Mouse (Mus musculus) kidney, adult 11 months (tissue): ENCODE measurements around the gene Stac3.

Source experiments
- DNase-seq: peaks from one replicate; pipeline ENCODE4 v3.0.0; 2022

Stac3 gene

DNA sequence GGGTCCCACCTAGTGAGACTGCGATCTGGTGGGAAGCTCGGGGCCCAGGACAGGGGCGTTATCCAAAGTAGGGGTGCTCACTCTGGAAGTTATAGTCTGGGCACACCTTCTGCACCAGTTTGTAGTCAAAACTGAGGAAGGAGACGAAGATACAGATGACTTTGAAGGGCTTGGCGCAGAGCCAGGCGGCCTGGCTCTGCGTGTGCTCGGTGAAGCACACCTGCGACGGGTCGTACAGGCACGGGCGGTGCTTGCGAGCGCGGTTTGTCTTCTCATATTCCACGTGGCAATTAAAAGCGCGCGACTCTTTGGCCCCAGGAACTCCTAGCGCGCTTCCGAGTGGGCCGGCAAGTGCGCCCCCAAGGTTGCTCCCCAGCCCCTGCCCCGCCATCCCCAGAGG, 24.6 kb downstream of the Stac3 start:
- no peak for DNase-seq

DNA sequence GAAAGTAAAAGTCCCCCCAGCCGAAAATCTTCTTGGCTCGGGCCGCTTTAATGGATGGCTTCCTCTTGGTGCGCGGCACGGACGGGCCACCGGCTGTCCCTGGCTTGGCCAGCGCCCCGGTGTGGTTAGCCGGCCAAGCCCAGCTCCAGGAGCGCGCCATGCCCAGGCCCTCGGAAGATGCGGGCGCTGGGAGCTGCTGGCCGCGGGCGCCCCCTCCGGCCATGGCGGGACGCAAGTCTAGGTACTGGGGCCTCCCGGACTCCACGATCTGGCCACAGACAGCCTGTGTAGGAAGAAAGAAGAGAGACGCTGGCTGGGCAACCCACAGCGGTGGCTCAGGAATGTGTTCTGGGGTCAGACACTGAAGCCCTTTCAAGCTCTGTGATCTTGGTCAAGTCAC, 25.2 kb downstream of the Stac3 start:
- peak; percentile 59 for DNase-seq

DNA sequence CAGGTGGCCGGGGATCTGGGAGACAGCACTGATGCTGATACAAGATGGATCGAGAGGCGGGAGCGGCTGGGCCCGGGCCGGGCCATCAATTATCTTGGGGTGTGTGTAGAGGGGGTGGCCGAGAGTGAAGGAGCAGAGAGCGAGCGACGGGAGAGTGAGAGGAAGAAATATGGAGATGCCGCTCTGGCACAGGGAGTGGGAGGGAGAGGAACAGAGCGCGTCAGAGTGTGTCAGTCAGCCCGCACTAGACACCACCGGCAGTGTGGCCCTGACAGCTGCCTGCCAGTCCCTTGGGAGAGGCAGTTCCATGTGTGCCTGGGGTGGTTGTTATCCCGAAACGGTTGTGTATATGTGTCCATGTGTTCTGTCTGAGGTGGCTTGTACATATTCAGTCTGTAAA, 26.0 kb downstream of the Stac3 start:
- DNase-seq = no peak

DNA sequence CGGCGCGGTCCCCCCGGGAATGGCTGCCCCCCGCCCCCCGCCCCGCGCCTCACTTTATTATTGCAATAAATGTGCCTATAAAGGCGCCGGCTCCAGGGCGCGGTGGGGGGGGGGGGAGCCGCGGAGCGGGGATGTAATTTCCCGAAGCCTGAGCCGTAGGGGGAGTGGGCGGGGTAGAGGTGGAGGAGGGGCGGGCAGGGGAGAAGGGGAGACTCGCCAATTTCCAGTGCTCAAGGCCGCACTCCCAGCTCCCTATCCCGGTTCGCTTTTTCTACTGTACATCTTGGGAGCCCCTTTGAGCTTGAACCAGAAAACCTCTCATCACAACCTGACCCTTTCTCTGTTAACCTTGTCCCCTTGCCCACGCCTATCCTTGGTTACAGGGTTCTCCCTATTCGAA, 29.5 kb downstream of the Stac3 start:
- no peak for DNase-seq

DNA sequence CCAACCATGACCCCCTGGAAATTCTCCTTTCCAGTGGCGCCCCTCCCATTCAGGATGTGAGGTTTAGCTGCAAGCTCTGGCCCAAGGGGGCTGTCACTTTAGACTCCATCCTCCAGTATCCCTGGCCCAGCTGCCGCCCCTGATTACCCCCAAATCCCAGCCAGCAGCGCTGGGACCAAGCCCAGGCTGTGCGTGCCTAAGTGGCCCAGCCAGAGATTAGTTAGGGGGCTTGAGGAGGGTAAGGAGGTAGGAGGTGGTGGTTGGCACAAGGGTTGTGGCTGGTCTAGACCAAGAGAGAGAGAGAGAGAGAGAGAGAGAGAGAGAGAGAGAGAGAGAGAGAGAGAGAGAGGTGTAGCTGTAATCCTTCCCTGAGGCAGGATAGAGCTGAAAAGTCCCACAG, 30.1 kb downstream of the Stac3 start:
- no peak for DNase-seq

DNA sequence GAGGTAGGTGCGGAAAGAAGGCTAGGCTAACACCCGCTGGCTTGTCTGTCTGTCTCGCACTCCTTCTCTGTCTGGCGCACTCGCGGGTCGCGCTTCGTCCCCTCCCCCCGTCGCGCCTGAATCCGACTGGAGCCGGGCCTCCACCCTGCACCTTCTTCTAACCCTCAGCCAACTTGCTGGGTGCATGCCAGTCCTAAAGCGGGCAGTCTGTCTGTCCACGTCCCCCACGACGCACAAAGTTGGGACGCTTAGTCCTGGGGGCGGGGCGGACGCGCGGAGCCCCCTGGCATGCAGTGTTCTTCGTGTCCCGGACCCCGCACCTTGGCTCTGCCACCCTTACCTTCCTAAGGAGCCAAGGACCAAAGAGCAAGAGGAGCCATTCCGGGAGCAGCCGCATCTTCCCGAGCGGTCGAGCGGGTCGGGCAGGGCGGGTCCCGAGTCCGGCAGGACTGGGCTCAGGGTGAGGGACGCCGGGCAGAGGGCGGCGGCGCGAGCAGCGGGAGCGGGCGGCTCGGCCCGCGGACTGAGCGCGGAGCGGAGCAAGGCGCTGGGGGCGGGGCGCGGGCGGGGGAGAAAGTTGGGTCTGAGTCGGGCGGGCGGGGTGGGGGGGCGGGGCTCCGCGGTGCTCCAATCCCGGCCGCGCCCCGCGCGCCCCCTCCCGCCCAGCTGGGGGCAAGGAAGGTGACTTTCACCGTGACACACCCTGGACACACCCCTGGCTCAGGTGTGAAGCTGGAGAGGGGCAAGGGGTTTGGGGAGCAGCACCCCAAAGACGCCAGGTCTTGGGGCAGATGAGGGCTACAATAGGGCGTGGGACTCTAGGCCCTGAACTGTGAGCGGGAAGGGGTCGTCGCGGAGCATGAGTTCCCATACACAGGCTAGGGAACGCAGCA, 32.8 kb downstream of the Stac3 start, which contains the start of gene Nxph4:
Gene Nxph4 (minus strand): TSS at position 524 of the 893 bp plus-strand sequence.
- peak; percentile 42 for DNase-seq

DNA sequence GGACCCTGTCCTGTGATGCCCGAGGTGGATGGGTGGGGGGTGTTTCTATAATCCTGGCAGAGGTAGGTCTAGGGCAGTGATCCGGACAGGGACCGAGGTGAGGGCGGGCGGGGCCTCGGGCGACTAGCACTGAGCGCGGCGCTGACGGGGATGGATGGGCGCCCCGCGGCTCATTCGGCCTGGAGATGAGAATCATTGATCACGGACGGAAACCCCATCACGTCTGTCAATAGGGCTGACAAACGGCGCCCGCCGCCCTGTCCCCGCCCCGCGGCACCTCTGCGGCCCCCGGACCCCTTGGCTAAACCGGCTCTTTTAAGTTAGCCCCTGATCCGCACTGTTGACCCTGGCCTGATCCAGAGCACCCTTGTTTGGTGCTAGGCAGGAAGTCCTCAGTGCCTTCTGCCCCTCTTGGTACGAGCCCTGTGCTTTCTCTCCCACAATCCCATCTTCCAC, 33.5 kb downstream of the Stac3 start:
- no peak for DNase-seq

DNA sequence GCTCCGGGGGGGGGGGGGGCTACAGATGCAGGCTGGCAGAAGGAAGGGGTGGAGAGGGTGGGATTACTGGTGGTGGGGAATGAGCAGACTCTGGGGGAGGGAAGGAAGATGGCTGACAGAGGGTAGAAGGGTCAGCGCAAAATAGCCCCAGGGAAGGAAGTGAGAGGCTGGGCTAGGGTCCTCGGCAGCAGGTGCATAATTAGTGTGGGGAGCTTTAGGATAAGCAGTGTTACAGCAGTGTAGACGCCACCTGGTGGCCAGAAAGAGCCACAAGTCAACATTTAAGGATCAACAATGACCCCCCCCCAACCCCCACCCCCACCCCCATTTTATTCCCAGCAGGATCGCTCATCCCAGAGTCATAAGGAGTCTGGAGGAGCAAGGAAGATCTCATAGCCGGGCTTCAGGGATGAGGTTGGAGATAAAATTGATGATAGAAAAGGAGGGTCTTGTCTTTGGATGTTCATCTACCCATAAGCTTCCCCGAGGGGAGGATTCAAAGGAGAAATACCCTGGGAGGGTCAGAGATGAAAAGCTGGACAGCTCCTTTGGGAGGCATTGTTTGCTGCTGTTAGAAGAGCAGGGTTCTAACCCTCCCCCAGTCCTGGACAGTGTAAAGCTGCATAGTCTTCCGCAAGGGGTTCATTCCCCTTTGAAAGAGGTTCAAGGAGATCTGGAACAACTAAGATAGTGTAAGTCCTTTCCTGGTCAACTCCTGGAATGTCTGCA, 35.3 kb downstream of the Stac3 start:
- DNase-seq = no peak

DNA sequence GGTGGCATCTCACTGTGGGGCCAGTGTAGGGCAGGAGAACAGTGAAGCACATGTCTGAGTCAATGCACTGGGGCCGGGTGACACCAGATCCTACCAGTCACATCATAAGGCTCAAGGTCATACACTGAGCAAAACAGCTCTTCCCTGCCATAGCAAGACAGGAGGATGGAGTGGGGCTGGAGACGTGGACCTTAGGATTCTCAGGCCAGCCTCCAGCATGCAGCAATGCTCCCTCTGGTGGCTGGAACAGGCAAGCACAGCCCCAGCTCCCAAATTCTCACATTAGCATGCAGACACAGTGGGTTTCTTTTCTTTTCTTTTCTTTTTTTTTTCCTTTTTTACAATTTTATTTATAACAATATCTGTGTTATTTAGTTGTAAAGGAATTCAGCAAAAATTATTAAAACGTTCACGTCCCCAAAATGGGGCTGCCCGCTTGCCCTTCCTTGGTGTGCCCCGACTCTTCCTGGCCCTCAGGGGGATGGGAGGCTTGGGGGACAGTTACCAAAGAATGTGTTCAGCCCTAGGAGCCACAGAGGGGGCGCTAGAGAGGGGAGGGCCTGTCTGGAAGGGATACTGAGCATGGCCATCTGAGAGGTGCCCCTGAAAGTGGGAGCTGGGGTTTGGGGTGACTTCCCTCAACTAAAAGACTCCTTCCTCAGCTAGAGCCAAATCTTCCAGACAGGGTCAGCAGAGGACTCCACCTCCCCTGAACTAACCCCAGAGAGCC, 36.5 kb downstream of the Stac3 start:
- peak; percentile 76 for DNase-seq

DNA sequence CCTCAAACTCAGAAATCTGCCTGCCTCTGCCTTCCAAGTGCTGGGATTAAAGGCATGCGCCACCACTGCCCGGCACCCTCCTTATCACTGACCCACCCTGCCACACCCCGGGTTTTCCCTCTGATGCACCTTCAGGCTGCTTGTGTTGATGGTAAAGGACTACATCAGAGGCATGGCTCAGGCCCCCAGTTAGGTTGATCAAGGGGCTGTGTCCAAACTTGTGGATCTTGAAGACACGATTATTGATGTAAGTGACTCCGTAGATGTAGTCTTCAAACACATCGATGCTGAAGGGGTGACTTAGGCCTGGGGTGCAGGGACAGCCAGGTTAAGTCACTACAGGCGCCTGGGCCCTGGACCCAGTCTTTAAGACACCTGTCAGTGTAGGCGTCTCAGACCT, 40.0 kb downstream of the Stac3 start:
- no peak for DNase-seq

DNA sequence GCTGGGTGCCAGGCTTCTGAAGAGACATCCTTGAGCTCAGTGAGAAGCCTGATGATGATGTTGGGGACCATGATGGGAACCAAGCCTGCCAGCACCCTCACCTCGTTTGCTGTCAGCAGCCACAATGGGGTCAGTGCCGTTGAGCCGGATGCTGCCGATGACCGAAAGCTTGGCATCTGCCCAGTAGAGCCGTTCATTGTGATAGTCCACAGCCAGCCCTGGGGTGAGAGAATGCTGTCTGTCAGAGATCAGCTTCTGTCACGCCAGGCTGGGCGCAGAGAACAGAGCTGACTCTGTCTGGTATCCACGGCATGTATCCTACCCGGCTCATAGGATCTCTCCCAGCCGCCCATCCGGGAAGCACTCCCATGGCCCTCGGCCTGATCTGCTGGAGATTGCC, 40.6 kb downstream of the Stac3 start:
- no peak for DNase-seq

DNA sequence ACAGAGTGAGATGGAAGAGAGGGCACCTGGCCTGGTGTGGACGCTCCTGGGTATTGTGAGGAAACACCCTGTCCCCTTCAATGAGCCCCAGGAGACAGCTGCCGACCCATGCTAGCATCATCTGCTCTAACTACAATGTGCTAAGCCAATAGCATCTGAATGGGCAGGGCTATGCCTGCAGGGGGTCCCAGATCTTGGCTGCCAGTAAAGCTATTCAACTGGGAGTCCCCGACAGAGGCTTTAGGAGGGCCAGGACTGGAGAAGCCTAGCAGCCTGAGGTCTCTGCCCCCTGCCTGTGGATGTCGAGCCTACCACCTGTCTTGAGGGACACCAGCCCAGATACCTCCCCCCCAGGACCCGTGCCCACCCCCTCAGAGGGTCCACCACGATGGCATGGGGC, 41.2 kb downstream of the Stac3 start:
- DNase-seq = no peak

DNA sequence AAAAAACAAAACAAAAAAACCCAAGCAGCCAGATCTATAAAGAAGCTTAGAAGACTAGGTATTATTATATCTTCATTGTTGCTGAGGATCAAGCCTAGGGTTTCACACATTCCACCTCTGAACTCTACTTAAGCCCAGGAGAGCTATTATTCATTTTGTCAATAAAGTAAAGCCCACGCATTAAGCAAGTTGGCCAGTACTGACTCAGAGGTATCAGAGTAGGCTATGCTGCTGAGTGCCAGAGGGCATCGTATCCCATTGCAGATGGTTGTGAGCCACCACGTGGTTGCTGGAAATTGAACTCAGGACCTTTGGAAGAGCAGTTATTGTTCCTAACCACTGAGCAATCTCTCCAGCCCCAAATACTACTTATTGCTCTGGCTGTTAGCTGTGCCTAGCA, 42.4 kb downstream of the Stac3 start:
- no peak for DNase-seq

DNA sequence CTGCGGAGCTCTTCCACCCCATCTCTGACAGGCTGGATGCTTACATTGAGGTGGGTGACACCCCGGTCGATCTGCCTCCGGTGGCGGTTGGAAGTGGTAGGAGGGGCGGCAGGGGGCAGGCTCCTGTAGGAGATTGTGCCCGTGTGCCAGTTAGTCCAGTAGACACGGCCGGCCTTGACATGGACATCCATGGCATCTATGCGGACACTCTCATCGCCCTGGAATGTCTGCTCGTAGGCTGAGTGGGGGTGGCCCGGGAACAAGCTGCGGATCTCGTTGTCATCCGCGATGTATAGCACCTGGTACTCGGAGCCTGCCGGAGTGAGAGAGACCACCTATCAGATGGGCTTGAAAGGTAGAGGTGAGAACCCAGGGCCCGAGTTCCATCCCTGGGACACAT, 42.9 kb downstream of the Stac3 start:
- DNase-seq = no peak

DNA sequence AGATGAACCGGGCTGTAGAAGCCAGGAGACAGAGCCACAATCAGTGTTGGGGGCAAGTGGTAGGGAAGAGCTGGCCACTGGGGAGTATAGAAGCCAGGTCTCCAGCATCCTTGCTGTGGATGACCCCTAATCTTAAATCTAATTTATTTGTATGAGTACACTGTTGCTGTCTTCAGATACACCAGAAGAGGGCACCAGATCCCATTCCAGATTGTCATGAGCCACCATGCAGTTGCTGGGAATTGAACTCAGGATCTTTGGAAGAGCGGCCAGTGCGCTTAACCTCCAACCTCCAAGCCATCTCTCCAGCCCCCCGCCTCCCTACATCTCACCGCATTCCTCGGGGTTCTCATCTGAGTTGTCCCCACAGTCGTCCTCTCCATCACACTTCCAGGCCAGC, 45.0 kb downstream of the Stac3 start:
- no peak for DNase-seq

DNA sequence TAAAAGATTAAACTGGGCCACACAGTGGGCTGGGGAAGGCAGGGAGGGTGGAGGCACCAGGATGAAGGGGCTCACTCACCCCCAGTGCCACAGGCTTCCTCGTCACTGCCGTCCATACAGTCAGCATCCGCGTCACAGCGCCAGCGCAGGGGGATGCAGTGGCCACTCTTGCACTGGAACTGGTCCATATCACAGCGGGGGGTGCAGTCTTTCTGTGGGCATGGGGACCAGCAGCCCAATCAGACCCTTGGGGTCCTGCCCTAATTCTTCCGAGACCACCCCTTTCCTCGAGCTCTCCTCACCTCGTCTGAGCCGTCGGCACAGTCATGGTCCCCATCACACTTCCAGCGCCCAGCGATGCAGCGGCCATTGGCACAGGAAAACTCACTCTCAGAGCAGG, 46.8 kb downstream of the Stac3 start:
- DNase-seq = no peak

DNA sequence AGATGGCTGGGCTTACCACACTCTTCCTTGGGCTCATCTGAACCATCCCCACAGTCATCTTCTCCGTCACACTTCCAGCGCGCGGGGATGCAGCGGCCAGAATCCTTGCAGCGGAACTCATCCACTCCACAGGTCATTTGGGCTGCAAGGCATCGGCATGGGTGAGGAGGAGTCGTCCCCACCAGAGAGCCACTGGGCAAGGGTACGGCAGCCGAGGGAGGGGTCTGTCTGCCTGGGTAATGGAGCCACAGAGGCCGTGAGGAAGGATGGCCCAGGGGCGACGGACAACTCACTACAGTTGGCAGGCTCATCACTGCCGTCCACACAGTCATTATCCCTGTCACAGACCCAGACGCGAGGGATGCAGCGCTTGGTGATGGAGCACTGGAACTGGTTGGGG, 48.4 kb downstream of the Stac3 start:
- no peak for DNase-seq

DNA sequence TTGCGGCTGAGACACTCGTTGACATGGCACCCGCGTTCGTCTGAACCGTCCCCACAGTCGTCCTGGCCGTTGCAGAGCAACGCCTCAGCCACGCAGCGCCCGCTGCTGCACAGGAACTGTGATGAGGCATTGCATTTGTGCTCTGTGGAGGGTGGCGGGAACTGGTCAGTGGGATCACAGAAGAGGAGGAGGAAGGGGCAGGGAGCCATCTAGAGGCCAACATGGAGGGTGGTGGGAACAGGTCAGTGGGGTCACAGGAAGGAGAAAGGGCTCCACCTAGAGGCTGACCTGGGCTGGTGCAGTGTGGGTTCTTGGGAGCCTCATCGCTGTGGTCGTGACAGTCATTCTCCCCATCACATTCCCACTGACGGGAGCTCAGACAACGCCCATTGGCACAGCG, 54.2 kb downstream of the Stac3 start:
- DNase-seq = no peak

DNA sequence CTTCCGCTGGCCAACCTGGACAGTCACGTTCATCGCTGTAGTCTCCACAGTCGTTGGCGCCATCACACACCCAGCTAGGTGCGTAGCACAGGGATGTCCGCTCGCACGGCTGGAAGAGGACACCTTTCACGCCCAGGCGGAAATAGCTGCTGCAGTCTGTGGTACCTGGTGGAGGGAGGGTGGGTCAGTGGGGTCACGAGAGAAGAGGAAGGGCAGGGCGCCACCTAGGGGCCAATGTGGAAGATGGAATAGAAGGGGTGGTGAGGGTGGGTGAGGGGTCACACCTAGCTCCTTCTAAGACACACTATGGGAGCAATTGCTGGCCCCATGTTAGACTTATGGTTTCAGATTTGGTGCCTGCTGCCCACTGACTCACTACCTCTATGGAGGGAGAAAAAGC, 55.9 kb downstream of the Stac3 start:
- DNase-seq = no peak
